Comparison of ENCODE assay signal across 17 mouse cellular contexts in the genomic region with DNA sequence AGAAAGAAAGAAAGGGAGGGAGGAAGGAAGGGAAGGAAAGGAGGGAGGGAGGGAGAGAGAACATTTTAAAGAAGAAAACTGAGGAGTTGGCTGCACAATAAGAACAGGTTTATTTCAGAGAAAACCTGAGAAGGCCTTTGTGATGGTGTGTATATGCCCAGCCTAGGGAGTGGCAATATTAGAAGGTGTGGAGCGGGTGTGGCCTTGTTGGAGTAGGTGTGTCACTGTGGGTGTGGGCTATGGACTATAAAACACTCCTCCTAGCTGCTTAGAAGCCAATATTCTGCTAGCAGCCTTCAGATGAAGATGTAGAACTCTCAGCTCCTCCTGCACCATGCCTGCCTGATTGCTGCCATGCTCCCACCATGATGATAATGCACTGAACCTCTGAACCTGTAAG. TPM values are rescaled to one million over a fixed set of nuclear protein-coding genes. Genes with fewer than 3 reads are reported as not detected.
DNase-seq lines count a peak whose midpoint lies in the region; TF ChIP-seq lines count a peak whose summit lies in the region.
"Had no signal": no experiment of that assay in that cellular context is flagged by ENCODE, and none has a peak within 500 bp of the region (broad histone marks: within the 10 kb centered on the region; RNA-seq: fewer than 3 reads in every experiment).

No protein-coding gene starts in this region.

- TF ChIP-seq RAD21 in MEL (IDR thresholded peaks at IDR 0.05; ENCODE audit: low read depth, low read length): no peak

- no peak overlapping the region for H3K4me3 ChIP-seq in MEL (ENCODE audit: control insufficient read depth in 1 of 2, insufficient read depth in 1 of 2, low read depth in 2 of 2, low read length in 2 of 2)
- H3K4me3 ChIP-seq in midbrain, embryonic 10.5 days: no peak overlapping the region
- H3K4me3 ChIP-seq: embryonic facial prominence, embryonic 13.5 days; embryonic facial prominence, embryonic 15.5 days; erythroblast, embryonic 14.5 days; forebrain, embryonic 10.5 days; forebrain, embryonic 12.5 days had no signal

- peaks cover 0 to under 1% of the 10 kb centered on the region in 2 experiments; a peak in 1 of 4 replicates for H3K36me3 ChIP-seq in MEL (ENCODE audit: control insufficient read depth in 1 of 2, insufficient read depth in 2 of 2, low read length in 2 of 2)
- H3K36me3 ChIP-seq in midbrain, embryonic 10.5 days: no peaks in the 10 kb centered on the region
- H3K36me3 ChIP-seq: embryonic facial prominence, embryonic 13.5 days; embryonic facial prominence, embryonic 15.5 days; forebrain, embryonic 10.5 days; forebrain, embryonic 12.5 days; G1E had no signal

- peaks cover 0 to 5% of the 10 kb centered on the region in 2 experiments; a peak in 1 of 4 replicates for H3K4me1 ChIP-seq in MEL (ENCODE audit: control insufficient read depth in 1 of 2, insufficient read depth in 2 of 2, low read length in 2 of 2)
- H3K4me1 ChIP-seq in midbrain, embryonic 10.5 days: peaks cover 23% of the 10 kb centered on the region

- DNase-seq in urinary bladder, adult 2 months (ENCODE audit: low spot score): peak; percentile 10
- no peak for DNase-seq in urinary bladder, adult 18-20 months (ENCODE audit: low spot score in 2 of 2)
- peak; percentile 39 for DNase-seq in MEL (ENCODE audit: low read depth, low spot score)
- DNase-seq in midbrain, embryonic 10.5 days (ENCODE audit: low spot score): no peak
- DNase-seq in ovary, adult 18-20 months (ENCODE audit: low spot score): no peak

- no peaks in the 10 kb centered on the region for H3K9me3 ChIP-seq in MEL (replicated peaks; ENCODE audit: insufficient read depth, low read length)
- H3K9me3 ChIP-seq in midbrain, embryonic 10.5 days (replicated peaks): no peaks in the 10 kb centered on the region
- H3K9me3 ChIP-seq: embryonic facial prominence, embryonic 13.5 days; embryonic facial prominence, embryonic 15.5 days; forebrain, embryonic 10.5 days; forebrain, embryonic 12.5 days; G1E had no signal

- H3K27me3 ChIP-seq in MEL (ENCODE audit: control insufficient read depth in 1 of 2, insufficient read depth in 2 of 2, low read length in 2 of 2): peaks cover 2% of the 10 kb centered on the region in 2 experiments; a peak in 2 of 4 replicates
- H3K27me3 ChIP-seq in midbrain, embryonic 10.5 days (ENCODE audit: low read depth, poor library complexity, severe bottlenecking): 0 out of 2 replicates have a peak, but pooled peaks cover 5% of the 10 kb centered on the region
- H3K27me3 ChIP-seq: embryonic facial prominence, embryonic 13.5 days; embryonic facial prominence, embryonic 15.5 days had no signal

- TF ChIP-seq EP300 in MEL (IDR thresholded peaks at IDR 0.05; ENCODE audit: low read depth in 1 of 2, low read length in 2 of 2): no peak

- 94% methylated on average over 1 of the region's 1 CpGs for WGBS in midbrain, embryonic 10.5 days

- no peak overlapping the region for H3K27ac ChIP-seq in MEL (ENCODE audit: control insufficient read depth, low read depth, low read length)
- H3K27ac ChIP-seq in midbrain, embryonic 10.5 days (replicated peaks): no peak overlapping the region
- H3K27ac ChIP-seq: embryonic facial prominence, embryonic 13.5 days; embryonic facial prominence, embryonic 15.5 days; forebrain, embryonic 10.5 days; forebrain, embryonic 12.5 days had no signal

- peaks cover 7% of the 10 kb centered on the region for H3K79me2 ChIP-seq in MEL (ENCODE audit: control insufficient read depth, insufficient read depth, low read length, poor library complexity)

- no peak overlapping the region for H3K9ac ChIP-seq in MEL (ENCODE audit: control insufficient read depth, low read depth, low read length, poor library complexity, severe bottlenecking)
- H3K9ac ChIP-seq: embryonic facial prominence, embryonic 13.5 days; embryonic facial prominence, embryonic 15.5 days; forebrain, embryonic 12.5 days had no signal

- TF ChIP-seq POLR2A in MEL (IDR thresholded peaks at IDR 0.05; ENCODE audit: control insufficient read depth in 1 of 2, insufficient read depth in 1 of 2, low read depth in 1 of 2, low read length in 2 of 2, poor library complexity in 1 of 2): no peak

- TF ChIP-seq CTCF in MEL (IDR thresholded peaks at IDR 0.05 in 2 of 3, conservative IDR thresholded peaks at IDR 0.05 in 1 of 3; ENCODE audit: control insufficient read depth in 1 of 3, insufficient read depth in 1 of 3, low read depth in 2 of 3, low read length in 3 of 3, poor library complexity in 1 of 3, severe bottlenecking in 1 of 3): no peak

TF ChIP-seq in MEL, 35 proteins besides CTCF, POLR2A, EP300 and RAD21:
- no peak for TF ChIP-seq USF1 (IDR thresholded peaks at IDR 0.05; ENCODE audit: low read depth, low read length)
- no peak for TF ChIP-seq ZC3H11A (IDR thresholded peaks at IDR 0.05; ENCODE audit: low read depth, low read length)
- TF ChIP-seq MEF2A (IDR thresholded peaks at IDR 0.05; ENCODE audit: extremely low read depth, insufficient replicate concordance, low read depth, low read length, poor library complexity, severe bottlenecking): no peak
- no peak for TF ChIP-seq ZNF384 (IDR thresholded peaks at IDR 0.05; ENCODE audit: low read depth, low read length)
- TF ChIP-seq SMC3 (IDR thresholded peaks at IDR 0.05; ENCODE audit: low read depth, low read length): no peak
- TF ChIP-seq MAFK (IDR thresholded peaks at IDR 0.05; ENCODE audit: borderline replicate concordance, low read depth, low read length): no peak
- no peak for TF ChIP-seq POLR2AphosphoS2 (IDR thresholded peaks at IDR 0.05; ENCODE audit: low read length)
- TF ChIP-seq RCOR1 (IDR thresholded peaks at IDR 0.05; ENCODE audit: low read depth, low read length): no peak
- TF ChIP-seq ETS1 (IDR thresholded peaks at IDR 0.05; ENCODE audit: low read depth, low read length): no peak
- TF ChIP-seq CHD2 (IDR thresholded peaks at IDR 0.05; ENCODE audit: low read length): no peak
- TF ChIP-seq HCFC1 (IDR thresholded peaks at IDR 0.05; ENCODE audit: low read depth, low read length): no peak
- no peak for TF ChIP-seq MYC (IDR thresholded peaks at IDR 0.05; ENCODE audit: low read depth, low read length)

RNA-seq across cellular contexts. Expression of a gene that starts 4.3 kb away (rescaled TPM):
- 10.0 and 15.0 TPM in 2 replicates for polyA plus RNA-seq in urinary bladder, adult 2 months (2012; rRNA removed)
- total RNA-seq in MEL (2012; rRNA removed): 9.6 and 10.0 TPM in 2 replicates
- 10 to 100 TPM in 1 of 2 experiments, not detected in 1; 17.0 TPM for polyA plus RNA-seq in MEL (2012; ENCODE audit: insufficient read depth in 1 of 2, insufficient read length in 2 of 2, low read depth in 1 of 2, low replicate concordance in 2 of 2, missing spikeins in 1 of 2)
- 25.7 and 32.7 TPM in 2 replicates for polyA plus RNA-seq in midbrain, embryonic 10.5 days (2016; fragmentation: Nextera tagmentation; extraction: Ambion mirVana)
- polyA plus RNA-seq: G1E had no signal

RNA-seq across cellular contexts. Expression of a gene that starts 43.5 kb away (rescaled TPM):
- polyA plus RNA-seq in urinary bladder, adult 2 months (2012; rRNA removed): not detected in 2 replicates
- total RNA-seq in MEL (2012; rRNA removed): 0.46 TPM in 1 of 2 replicates, not detected in the other
- polyA plus RNA-seq in MEL (2012; ENCODE audit: insufficient read depth in 1 of 2, insufficient read length in 2 of 2, low read depth in 1 of 2, low replicate concordance in 2 of 2, missing spikeins in 1 of 2): under 1 TPM in 1 of 2 experiments, not detected in 1; 0.29 TPM
- polyA plus RNA-seq in midbrain, embryonic 10.5 days (2016; fragmentation: Nextera tagmentation; extraction: Ambion mirVana): not detected in 2 replicates
- total RNA-seq: adrenal gland, adult 2 months; adrenal gland, postnatal 10 days; adrenal gland, postnatal 25 days; CH12.LX; common myeloid progenitor, adult 5-6 weeks; G1E had no signal
- polyA plus RNA-seq: adrenal gland, adult 2 months; CD4-positive, CD25-positive, alpha-beta regulatory T cell, adult 4 months; forebrain, embryonic 10.5 days; G1E had no signal

RNA-seq across cellular contexts. Expression of a gene that starts 47.1 kb away (rescaled TPM):
- 173 and 196 TPM in 2 replicates for polyA plus RNA-seq in urinary bladder, adult 2 months (2012; rRNA removed)
- 130 and 202 TPM in 2 replicates for total RNA-seq in MEL (2012; rRNA removed)
- 100 to 1,000 TPM; 313 to 432 TPM for polyA plus RNA-seq in MEL (2012; ENCODE audit: insufficient read depth in 1 of 2, insufficient read length in 2 of 2, low read depth in 1 of 2, low replicate concordance in 2 of 2, missing spikeins in 1 of 2)
- polyA plus RNA-seq in midbrain, embryonic 10.5 days (2016; fragmentation: Nextera tagmentation; extraction: Ambion mirVana): 3,984 and 4,102 TPM in 2 replicates

RNA-seq across cellular contexts. Expression of a gene that starts 56.6 kb away (rescaled TPM):
- polyA plus RNA-seq in urinary bladder, adult 2 months (2012; rRNA removed): not detected in 2 replicates
- total RNA-seq in MEL (2012; rRNA removed): 2.3 and 2.5 TPM in 2 replicates
- polyA plus RNA-seq in MEL (2012; ENCODE audit: insufficient read depth in 1 of 2, insufficient read length in 2 of 2, low read depth in 1 of 2, low replicate concordance in 2 of 2, missing spikeins in 1 of 2): 1 to 10 TPM in 1 of 2 experiments, not detected in 1; 6.5 TPM
- 5.8 and 6.6 TPM in 2 replicates for polyA plus RNA-seq in midbrain, embryonic 10.5 days (2016; fragmentation: Nextera tagmentation; extraction: Ambion mirVana)
- total RNA-seq: CH12.LX; common myeloid progenitor, adult 5-6 weeks had no signal
- polyA plus RNA-seq: CD4-positive, CD25-positive, alpha-beta regulatory T cell, adult 4 months had no signal

Comparison
In these comparisons a context has a peak if more than half of its experiments do, and no peak if none do; other contexts are left out.
1. DNase-seq: peak in urinary bladder, adult 2 months (single experiment) and MEL (single experiment); none in urinary bladder, adult 18-20 months (0 of 2), midbrain, embryonic 10.5 days (single experiment) and ovary, adult 18-20 months (single experiment).